Mouse (Mus musculus): ENCODE results near the gene Gpr12. TPM values are rescaled to one million over a fixed set of nuclear protein-coding genes. Genes with fewer than 3 reads are reported as not detected.

Gene Gpr12
- polyA plus RNA-seq, 2 experiments, result 0.08 to 0.52 TPM

GRCm38 (mm10) chr5:146598215-146599119, 13.4 kb upstream of the Gpr12 start:
- no peaks in the 10 kb centered on the region for H3K9me3 ChIP-seq (ENCODE audit: control insufficient read depth, low read length)
- no peak overlapping the region for H3K4me3 ChIP-seq (replicated peaks; ENCODE audit: low read length)
- no peak for TF ChIP-seq POLR2A (IDR thresholded peaks at IDR 0.05; ENCODE audit: borderline replicate concordance, extremely low read depth, insufficient read depth, insufficient read length)
- H3K27me3 ChIP-seq (ENCODE audit: control insufficient read depth, insufficient read depth, low read length), result no peaks in the 10 kb centered on the region
- no peaks in the 10 kb centered on the region for H3K4me1 ChIP-seq (ENCODE audit: control insufficient read depth, insufficient read depth, low read length)
- H3K36me3 ChIP-seq (ENCODE audit: control insufficient read depth, insufficient read depth, low read length), result no peaks in the 10 kb centered on the region
- 90% methylated on average over 27 of the region's 27 CpGs for WGBS
- no peak for ATAC-seq (ENCODE audit: low FRiP score, low read depth)
- no peak for DNase-seq (ENCODE audit: low spot score)
- no peak overlapping the region for H3K27ac ChIP-seq (replicated peaks; ENCODE audit: low read depth, low read length)
- no peak overlapping the region for H3K9ac ChIP-seq (ENCODE audit: low read depth, low read length, severe bottlenecking)
- H3K4me2 ChIP-seq (replicated peaks; ENCODE audit: low read depth, low read length, severe bottlenecking), result no peak overlapping the region

- no peaks in the 10 kb centered on the region for H3K9me3 ChIP-seq (ENCODE audit: control insufficient read depth, low read length)
- no peak overlapping the region for H3K27ac ChIP-seq (replicated peaks; ENCODE audit: low read depth, low read length)
- no peak overlapping the region for H3K4me2 ChIP-seq (replicated peaks; ENCODE audit: low read depth, low read length, severe bottlenecking)
- H3K4me3 ChIP-seq (replicated peaks; ENCODE audit: low read length), result no peak overlapping the region
- H3K27me3 ChIP-seq (ENCODE audit: control insufficient read depth, insufficient read depth, low read length), result no peaks in the 10 kb centered on the region
- H3K36me3 ChIP-seq (ENCODE audit: control insufficient read depth, insufficient read depth, low read length), result no peaks in the 10 kb centered on the region
- no peak for TF ChIP-seq POLR2A (IDR thresholded peaks at IDR 0.05; ENCODE audit: borderline replicate concordance, extremely low read depth, insufficient read depth, insufficient read length)
- H3K9ac ChIP-seq (ENCODE audit: low read depth, low read length, severe bottlenecking), result no peak overlapping the region
- no peak for ATAC-seq (ENCODE audit: low FRiP score, low read depth)
- WGBS, result 94% methylated on average over 10 of the region's 10 CpGs
- no peak for DNase-seq (ENCODE audit: low spot score)
- H3K4me1 ChIP-seq (ENCODE audit: control insufficient read depth, insufficient read depth, low read length), result no peaks in the 10 kb centered on the region
Measured at GRCm38 (mm10) chr5:146597503-146597874, 12.4 kb upstream of the Gpr12 start.

- Histone ChIP-seq H3K36me3 (ENCODE audit: control insufficient read depth, insufficient read depth, low read length) (no peaks in the 10 kb centered on the region), H3K4me3 (replicated peaks; ENCODE audit: low read length) (no peak overlapping the region), H3K9ac (ENCODE audit: low read depth, low read length, severe bottlenecking) (no peak overlapping the region), H3K9me3 (ENCODE audit: control insufficient read depth, low read length) (no peaks in the 10 kb centered on the region), H3K4me1 (ENCODE audit: control insufficient read depth, insufficient read depth, low read length) (no peaks in the 10 kb centered on the region), H3K27me3 (ENCODE audit: control insufficient read depth, insufficient read depth, low read length) (no peaks in the 10 kb centered on the region), H3K27ac (replicated peaks; ENCODE audit: low read depth, low read length) (no peak overlapping the region), H3K4me2 (replicated peaks; ENCODE audit: low read depth, low read length, severe bottlenecking) (no peak overlapping the region)
- whole genome bisulfite sequencing, result 69% methylated on average over 18 of the region's 18 CpGs
- DNase-seq (ENCODE audit: low spot score), result no peak
- TF ChIP-seq POLR2A (IDR thresholded peaks at IDR 0.05; ENCODE audit: borderline replicate concordance, extremely low read depth, insufficient read depth, insufficient read length), result no peak
- ATAC-seq (ENCODE audit: low FRiP score, low read depth), result no peak
Measured at GRCm38 (mm10) chr5:146596612-146597502, 11.8 kb upstream of the Gpr12 start.

GRCm38 (mm10) chr5:146592580-146592979, 7.5 kb upstream of the Gpr12 start:
- no peaks in the 10 kb centered on the region for H3K27me3 ChIP-seq (ENCODE audit: control insufficient read depth, insufficient read depth, low read length)
- H3K4me3 ChIP-seq (replicated peaks; ENCODE audit: low read length), result no peak overlapping the region
- no peak for TF ChIP-seq POLR2A (IDR thresholded peaks at IDR 0.05; ENCODE audit: borderline replicate concordance, extremely low read depth, insufficient read depth, insufficient read length)
- DNase-seq (ENCODE audit: low spot score) (no peak), ATAC-seq (ENCODE audit: low FRiP score, low read depth) (no peak)
- H3K4me1 ChIP-seq (ENCODE audit: control insufficient read depth, insufficient read depth, low read length), result peaks cover 8% of the 10 kb centered on the region
- no peaks in the 10 kb centered on the region for H3K9me3 ChIP-seq (ENCODE audit: control insufficient read depth, low read length)
- H3K27ac ChIP-seq (replicated peaks; ENCODE audit: low read depth, low read length), result no peak overlapping the region
- no peak overlapping the region for H3K4me2 ChIP-seq (replicated peaks; ENCODE audit: low read depth, low read length, severe bottlenecking)
- no peaks in the 10 kb centered on the region for H3K36me3 ChIP-seq (ENCODE audit: control insufficient read depth, insufficient read depth, low read length)
- H3K9ac ChIP-seq (ENCODE audit: low read depth, low read length, severe bottlenecking), result no peak overlapping the region
- WGBS, result 67% methylated on average over 5 of the region's 5 CpGs

- no peaks in the 10 kb centered on the region for H3K36me3 ChIP-seq (ENCODE audit: control insufficient read depth, insufficient read depth, low read length)
- no peaks in the 10 kb centered on the region for H3K9me3 ChIP-seq (ENCODE audit: control insufficient read depth, low read length)
- peaks cover 8% of the 10 kb centered on the region for H3K4me1 ChIP-seq (ENCODE audit: control insufficient read depth, insufficient read depth, low read length)
- H3K9ac ChIP-seq (ENCODE audit: low read depth, low read length, severe bottlenecking), result no peak overlapping the region
- peaks cover 4% of the 10 kb centered on the region; the same call in 1 of the 2 replicates for H3K27me3 ChIP-seq (ENCODE audit: control insufficient read depth, insufficient read depth, low read length)
- ATAC-seq (ENCODE audit: low FRiP score, low read depth), result no peak
- 83% methylated on average over 4 of the region's 4 CpGs for WGBS
- no peak for DNase-seq (ENCODE audit: low spot score)
- TF ChIP-seq POLR2A (IDR thresholded peaks at IDR 0.05; ENCODE audit: borderline replicate concordance, extremely low read depth, insufficient read depth, insufficient read length), result no peak
- H3K4me3 ChIP-seq (replicated peaks; ENCODE audit: low read length), result no peak overlapping the region
- no peak overlapping the region for H3K4me2 ChIP-seq (replicated peaks; ENCODE audit: low read depth, low read length, severe bottlenecking)
- H3K27ac ChIP-seq (replicated peaks; ENCODE audit: low read depth, low read length), result no peak overlapping the region
Measured at GRCm38 (mm10) chr5:146591636-146592035, 6.6 kb upstream of the Gpr12 start.

All from limb, embryonic 14.5 days (tissue).